Mouse (Mus musculus) hindbrain, embryonic 11.5 days (tissue): Measurements from ENCODE around the gene Ssxb10. TPM values are rescaled to one million over a fixed set of nuclear protein-coding genes. Genes with fewer than 3 reads are reported as not detected.
"Not testable (repeated sequence)": the region's sequence is repeated elsewhere in the genome, so short reads cannot be mapped to it uniquely, and the experiment has no call there.

ENCODE experiments used
- ATAC-seq: fragments of 200-750 bp; cut with Nextera tagmentation; 2 replicates; pipeline ENCODE4 v1.8.0; 2017; ENCODE audit warnings: mild to moderate bottlenecking, moderate TSS enrichment, moderate library complexity; ENCODE audit not compliant: low FRiP score
- DNase-seq: peaks from one replicate; pipeline ENCODE4 v3.0.0-alpha.2; 2015; ENCODE audit warnings: low spot score
- H3K27ac ChIP-seq: fragments of 300-500 bp; sonication (generic); 2 replicates; pipeline ENCODE4 v1.5.1; 2014; ENCODE audit warnings: mild to moderate bottlenecking, low read depth, low read length
- H3K27me3 ChIP-seq: fragments of 300-500 bp; sonication (generic); 2 replicates; pipeline ENCODE4 v1.6.1; 2014; ENCODE audit warnings: mild to moderate bottlenecking, low read length, moderate library complexity, mixed read lengths; ENCODE audit not compliant: control insufficient read depth, insufficient read depth
- H3K36me3 ChIP-seq: fragments of 300-500 bp; sonication (generic); 2 replicates; pipeline ENCODE4 v1.6.1; 2014; ENCODE audit warnings: mild to moderate bottlenecking, low read length, moderate library complexity, mixed read lengths; ENCODE audit not compliant: control insufficient read depth, insufficient read depth
- H3K4me1 ChIP-seq: fragments of 300-500 bp; sonication (generic); replicated peaks from 2 replicates; pipeline ENCODE4 v1.6.1; 2014; ENCODE audit warnings: low read length, mixed read lengths; ENCODE audit not compliant: control insufficient read depth, insufficient read depth
- H3K4me2 ChIP-seq: fragments of 300-500 bp; sonication (generic); replicated peaks from 2 replicates; pipeline ENCODE4 v1.6.1; 2014; ENCODE audit warnings: mild to moderate bottlenecking, low read depth, low read length
- H3K4me3 ChIP-seq: fragments of 300-500 bp; sonication (generic); 2 replicates; pipeline ENCODE4 v1.5.1; 2014; ENCODE audit warnings: low read depth, low read length
- H3K9ac ChIP-seq: fragments of 300-500 bp; sonication (generic); 2 replicates; pipeline ENCODE4 v1.6.1; 2014; ENCODE audit warnings: low read depth, low read length
- H3K9me3 ChIP-seq: fragments of 300-500 bp; sonication (generic); 2 replicates; pipeline ENCODE4 v1.6.1; 2016; ENCODE audit warnings: low read length; ENCODE audit not compliant: control insufficient read depth
- WGBS: fragments of 180-500 bp; shearing (Covaris S2); extraction: QIAGEN DNeasy Blood & Tissue Kit; methylation state at CpG from one replicate; pipeline ENCODE4 v1.1.7; 2014; 5-methylcytosine and 5-hydroxymethylcytosine counted together
- polyA plus RNA-seq: library from polyadenylated mRNA; unstranded; fragments of >200 nt; fragmentation: Nextera tagmentation; extraction: Ambion mirVana; gene quantifications from 2 replicates; pipeline ENCODE4 v1.2.1, GENCODE M21; 2014

Ssxb10 gene
- not detected in 2 replicates for polyA plus RNA-seq

DNA sequence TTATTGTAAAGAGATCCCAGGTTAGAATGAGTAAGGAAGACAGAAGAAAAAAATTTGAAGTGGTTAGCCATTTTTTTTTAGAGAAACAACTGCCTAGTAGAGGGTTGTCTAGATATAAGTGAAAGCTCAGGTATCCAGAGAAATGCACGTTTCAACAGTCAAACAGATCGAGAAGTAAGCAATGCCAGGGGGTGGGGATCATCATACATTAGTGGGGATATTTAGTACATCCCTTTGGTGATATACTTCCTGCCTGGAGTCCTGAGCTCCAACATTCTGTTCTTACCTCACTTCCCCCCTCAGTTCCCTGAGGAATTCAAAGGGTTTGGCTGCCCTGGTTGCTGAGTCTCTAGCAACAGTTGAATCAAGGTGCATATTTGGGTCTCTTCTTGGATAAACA, at the start of gene Ssxb10:
TSS of gene Ssxb10 (plus strand) at position 301 of the 400 bp plus-strand sequence.
- Histone ChIP-seq H3K4me2 (no peak within 1 kb of the TSS), H3K4me3 (no peak within 1 kb of the TSS), H3K27me3 (no peaks in the 10 kb centered on the region), H3K9ac (no peak within 1 kb of the TSS), H3K9me3 (no peaks in the 10 kb centered on the region), H3K27ac (no peak within 1 kb of the TSS), H3K36me3 (no peaks in the 10 kb centered on the region), H3K4me1 (no peaks in the 10 kb centered on the region)
- ATAC-seq (no peak), DNase-seq (no peak)
- 72% methylated on average over 2 of the region's 2 CpGs for WGBS

DNA sequence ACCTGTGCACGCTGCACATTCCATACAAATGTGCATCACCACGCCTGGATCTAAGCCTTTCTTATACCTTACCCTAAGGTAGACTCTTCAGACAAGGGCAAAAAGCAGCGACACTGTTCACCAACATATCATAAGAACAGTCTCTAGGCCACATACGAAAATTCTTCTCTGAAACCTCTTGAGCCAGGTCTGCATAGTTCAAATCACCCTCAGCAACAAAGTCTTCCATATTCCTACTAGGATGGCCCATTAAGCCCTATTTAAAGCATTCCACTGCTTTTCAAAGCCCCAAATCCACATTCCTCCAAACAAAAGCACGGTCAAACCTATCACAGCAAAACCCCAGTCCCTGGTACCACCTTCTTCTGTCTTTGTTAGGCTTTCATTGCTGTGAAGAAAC, 38.6 kb upstream of the Ssxb10 start:
- Histone ChIP-seq H3K4me2 (no peak overlapping the region), H3K27me3 (no peaks in the 10 kb centered on the region), H3K27ac (no peak overlapping the region), H3K36me3 (no peaks in the 10 kb centered on the region), H3K9ac (no peak overlapping the region), H3K9me3 (no peaks in the 10 kb centered on the region), H3K4me1 (no peaks in the 10 kb centered on the region), H3K4me3 (no peak overlapping the region)
- ATAC-seq (no peak), DNase-seq (no peak)
- 80% methylated on average over 5 of the region's 5 CpGs for WGBS

DNA sequence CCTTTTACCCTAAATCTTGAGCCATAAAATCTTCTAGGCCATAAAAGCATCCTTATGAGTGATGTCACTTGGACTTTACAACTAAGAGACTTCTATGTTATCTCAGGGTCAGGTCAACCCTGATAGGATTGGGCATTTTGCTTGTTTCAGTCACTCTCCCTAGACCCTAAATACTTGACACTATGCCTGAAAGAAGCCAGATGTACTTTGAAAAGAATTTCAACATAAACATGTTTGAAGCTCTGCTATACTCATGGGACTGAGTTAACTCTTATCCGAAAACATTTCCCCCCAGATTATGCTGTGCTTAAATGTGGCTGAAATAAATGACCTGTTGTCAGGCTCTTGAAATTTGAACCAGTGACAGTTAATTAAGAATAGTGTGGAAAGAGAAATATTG, 17.9 kb upstream of the Ssxb10 start:
- H3K4me2 ChIP-seq = no peak overlapping the region
- H3K4me1 ChIP-seq = no peaks in the 10 kb centered on the region
- H3K27ac ChIP-seq = no peak overlapping the region
- no peaks in the 10 kb centered on the region for H3K36me3 ChIP-seq
- H3K9ac ChIP-seq = no peak overlapping the region
- ATAC-seq (no peak), DNase-seq (no peak)
- H3K27me3 ChIP-seq = no peaks in the 10 kb centered on the region
- 92% methylated on average over 1 of the region's 1 CpGs for WGBS
- H3K9me3 ChIP-seq = no peaks in the 10 kb centered on the region
- no peak overlapping the region for H3K4me3 ChIP-seq

- not testable (repeated sequence) for H3K4me1 ChIP-seq, ATAC-seq, H3K9me3 ChIP-seq, H3K36me3 ChIP-seq, H3K4me2 ChIP-seq, H3K27ac ChIP-seq, H3K27me3 ChIP-seq, H3K4me3 ChIP-seq, H3K9ac ChIP-seq
- 14% methylated on average over 7 of the region's 7 CpGs for WGBS
- DNase-seq = peak; percentile 8
These were observed 12.3 kb upstream of the Ssxb10 start for GRCm38 (mm10) chrX:8314905-8315304.

DNA sequence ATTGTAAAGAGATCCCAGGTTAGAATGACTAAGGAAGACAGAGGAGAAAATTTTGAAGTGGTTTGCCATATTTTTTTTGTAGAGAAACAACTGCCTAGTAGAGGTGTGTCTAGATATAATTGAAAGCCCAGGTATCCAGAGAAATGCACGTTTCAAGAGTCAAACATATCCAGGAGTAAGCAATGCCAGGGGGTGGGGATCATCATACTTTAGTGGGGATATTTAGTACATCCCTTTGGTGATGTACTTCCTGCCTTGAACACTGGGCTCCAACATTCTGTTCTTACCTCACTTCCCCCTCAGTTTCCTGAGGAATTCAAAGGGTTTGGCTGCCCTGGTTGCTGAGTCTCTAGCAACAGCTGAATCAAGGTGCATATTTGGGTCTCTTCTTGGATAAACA, 39.5 kb downstream of the Ssxb10 start, which contains the start of gene Ssxb9:
TSS of gene Ssxb9 (plus strand) at position 301 of the 400 bp plus-strand sequence.
- H3K4me3 ChIP-seq, H3K27me3 ChIP-seq, H3K9me3 ChIP-seq, DNase-seq, H3K9ac ChIP-seq, ATAC-seq, H3K36me3 ChIP-seq, H3K4me2 ChIP-seq, H3K4me1 ChIP-seq, H3K27ac ChIP-seq: not testable (repeated sequence)
- 36% methylated on average over 1 of the region's 1 CpGs for WGBS

Other genes with a start within 250 kb of the Ssxb10 start
- 0.49 and 0.91 TPM in 2 replicates for gene Was, start 236.9 kb upstream of the Ssxb10 start, polyA plus RNA-seq
- 25.6 and 30.8 TPM in 2 replicates for gene Wdr13, start 194.5 kb upstream of the Ssxb10 start, polyA plus RNA-seq
- 450 and 452 TPM in 2 replicates for gene Rbm3, start 181.5 kb upstream of the Ssxb10 start, polyA plus RNA-seq
- 10.5 and 13.2 TPM in 2 replicates for gene Tbc1d25, start 151.2 kb upstream of the Ssxb10 start, polyA plus RNA-seq
- gene Ebp, start 133.9 kb upstream of the Ssxb10 start, polyA plus RNA-seq = 38.1 and 39.3 TPM in 2 replicates
- 20.3 and 20.4 TPM in 2 replicates for gene Porcn, start 120.9 kb upstream of the Ssxb10 start, polyA plus RNA-seq
- gene Ftsj1, start 75.0 kb upstream of the Ssxb10 start, polyA plus RNA-seq = 42.8 and 43.3 TPM in 2 replicates
- 5.5 and 5.7 TPM in 2 replicates for gene Slc38a5, start 56.3 kb upstream of the Ssxb10 start, polyA plus RNA-seq
- gene Ssxb9, start 39.6 kb downstream of the Ssxb10 start, polyA plus RNA-seq = not detected in 2 replicates
- gene Ssxb1, start 85.9 kb downstream of the Ssxb10 start, polyA plus RNA-seq = not detected in 2 replicates
- not detected in 2 replicates for gene Ssxb2, start 134.3 kb downstream of the Ssxb10 start, polyA plus RNA-seq
- not detected in 2 replicates for gene Gm14459, start 197.5 kb downstream of the Ssxb10 start, polyA plus RNA-seq
- not detected in 2 replicates for gene Ssxb6, start 220.8 kb downstream of the Ssxb10 start, polyA plus RNA-seq